Mouse (Mus musculus) megakaryocyte-erythroid progenitor cell, adult 5 weeks (primary cell): ENCODE results near the gene Olfr913. TPM values are rescaled to one million over a fixed set of nuclear protein-coding genes. Genes with fewer than 3 reads are reported as not detected.

ENCODE experiments used
- polyA plus RNA-seq: library from polyadenylated mRNA; stranded (reverse); fragments of >175 nt; gene quantifications from 2 replicates; pipeline ENCODE4 v1.2.3, GENCODE M21; 2012

Olfr913 gene
- polyA plus RNA-seq: not detected in 2 replicates

DNA sequence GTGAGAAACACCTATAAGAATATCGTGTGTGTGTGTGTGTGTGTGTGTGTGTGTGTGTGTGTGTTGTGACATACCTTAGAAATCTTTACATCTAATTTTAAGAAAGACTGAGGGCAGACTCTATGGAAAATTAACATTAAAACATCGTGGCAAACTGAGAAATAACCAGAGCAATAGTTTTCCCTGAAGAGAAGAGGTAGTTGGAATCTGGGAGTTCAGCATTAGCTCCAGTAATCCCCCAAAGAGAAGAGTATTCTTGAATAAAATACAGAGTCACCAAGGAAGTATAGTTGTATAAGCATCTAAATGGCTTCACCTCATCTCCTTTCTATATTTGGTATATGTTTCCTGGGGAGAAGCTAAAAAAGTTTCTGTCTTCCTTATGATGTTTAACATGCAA lies at the start of gene Olfr913:
Gene Olfr913, plus strand, starts transcription at position 301 of the 400 bp plus-strand sequence.

DNA sequence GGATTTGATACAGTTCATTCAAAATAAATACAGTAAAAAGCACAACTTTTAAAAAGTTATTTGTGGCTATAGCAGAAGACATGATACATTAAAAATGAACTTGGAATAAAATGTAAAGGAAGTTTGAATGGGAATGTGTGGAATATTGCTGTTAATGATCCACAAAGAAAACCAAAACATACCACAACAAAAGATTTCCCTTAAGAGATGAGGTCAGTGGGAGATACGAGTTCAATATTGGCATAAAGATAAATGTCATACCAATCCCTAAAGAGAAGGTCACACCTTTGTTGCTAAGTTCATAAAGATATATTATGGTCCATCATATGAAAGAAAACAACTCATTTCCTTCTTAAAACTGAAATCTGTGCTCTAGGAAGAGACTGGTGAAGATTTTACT lies 12.7 kb upstream of the Olfr913 start, which contains the start of gene Olfr912:
Gene Olfr912, plus strand, starts transcription at position 301 of the 400 bp plus-strand sequence.

DNA sequence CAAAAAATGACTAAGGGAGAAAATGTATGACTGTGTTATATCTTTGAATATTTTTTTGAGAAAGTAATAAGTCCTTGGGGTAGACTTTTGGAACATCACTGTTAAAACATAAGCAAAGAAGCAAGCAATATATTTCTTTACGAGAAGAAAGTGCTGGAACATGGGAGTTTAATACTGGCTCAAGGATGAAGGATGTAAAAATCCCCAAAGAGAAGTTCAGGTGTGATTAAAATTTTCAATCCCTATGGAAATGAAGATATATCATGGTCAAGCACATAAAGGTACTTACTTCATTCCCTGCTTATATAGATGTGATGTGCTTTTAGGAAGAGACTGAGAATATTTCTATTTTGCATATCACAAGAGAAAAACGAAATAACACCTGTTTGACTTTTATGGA lies 12.2 kb downstream of the Olfr913 start, which contains the start of gene Olfr914:
Gene Olfr914, plus strand, starts transcription at position 301 of the 400 bp plus-strand sequence.

Other genes with a start within 250 kb of the Olfr913 start
- gene Olfr898, start 244.3 kb upstream of the Olfr913 start, polyA plus RNA-seq: 0.03 and 0.04 TPM in 2 replicates
- gene Olfr250, start 225.9 kb upstream of the Olfr913 start, polyA plus RNA-seq: not detected in 2 replicates
- gene Olfr251, start 215.7 kb upstream of the Olfr913 start, polyA plus RNA-seq: not detected in 2 replicates
- gene Olfr147, start 191.1 kb upstream of the Olfr913 start, polyA plus RNA-seq: not detected in 2 replicates
- not detected in 2 replicates for gene Olfr901, start 163.3 kb upstream of the Olfr913 start, polyA plus RNA-seq
- not detected in 2 replicates for gene Olfr902, start 145.1 kb upstream of the Olfr913 start, polyA plus RNA-seq
- 0.02 TPM in 1 of 2 replicates, not detected in the other for gene Olfr904, start 129.6 kb upstream of the Olfr913 start, polyA plus RNA-seq
- not detected in 2 replicates for gene Olfr905, start 121.7 kb upstream of the Olfr913 start, polyA plus RNA-seq
- not detected in 2 replicates for gene Olfr906, start 105.7 kb upstream of the Olfr913 start, polyA plus RNA-seq
- not detected in 2 replicates for gene Olfr907, start 97.0 kb upstream of the Olfr913 start, polyA plus RNA-seq
- not detected in 2 replicates for gene Olfr911-ps1, start 71.2 kb upstream of the Olfr913 start, polyA plus RNA-seq
- gene Olfr910, start 54.9 kb upstream of the Olfr913 start, polyA plus RNA-seq: not detected in 2 replicates
- gene Olfr912, start 12.6 kb upstream of the Olfr913 start, polyA plus RNA-seq: not detected in 2 replicates
- not detected in 2 replicates for gene Olfr914, start 12.3 kb downstream of the Olfr913 start, polyA plus RNA-seq
- not detected in 2 replicates for gene Olfr916, start 67.1 kb downstream of the Olfr913 start, polyA plus RNA-seq
- not detected in 2 replicates for gene Olfr917, start 73.1 kb downstream of the Olfr913 start, polyA plus RNA-seq
- gene Olfr918, start 81.8 kb downstream of the Olfr913 start, polyA plus RNA-seq: not detected in 2 replicates
- gene Olfr919, start 110.9 kb downstream of the Olfr913 start, polyA plus RNA-seq: not detected in 2 replicates
- 0.67 and 1.2 TPM in 2 replicates for gene Vwa5a, start 125.5 kb downstream of the Olfr913 start, polyA plus RNA-seq
- gene Olfr920, start 159.5 kb downstream of the Olfr913 start, polyA plus RNA-seq: 0.03 TPM in 1 of 2 replicates, not detected in the other
- not detected in 2 replicates for gene Olfr921, start 180.3 kb downstream of the Olfr913 start, polyA plus RNA-seq
- gene Olfr922, start 221.9 kb downstream of the Olfr913 start, polyA plus RNA-seq: not detected in 2 replicates
- not detected in 2 replicates for gene Olfr923, start 233.8 kb downstream of the Olfr913 start, polyA plus RNA-seq